Mouse (Mus musculus): ENCODE measurements around the gene Kat6b. TPM values are rescaled to one million over a fixed set of nuclear protein-coding genes. Genes with fewer than 3 reads are reported as not detected.
A peak's percentile ranks its signal among the peaks of the same experiment; 100 is the strongest.

Kat6b gene
- polyA plus RNA-seq, 1 experiment from 2014 or later: 13.5 TPM

- DNase-seq (ENCODE audit: low spot score, missing footprints) (no peak), ATAC-seq (ENCODE audit: low FRiP score) (no peak)
- no peaks in the 10 kb centered on the region for H3K27me3 ChIP-seq (ENCODE audit: control insufficient read depth, insufficient read depth, low read length)
- H3K27ac ChIP-seq (ENCODE audit: low read depth, low read length): no peak overlapping the region
- 97% methylated on average over 2 of the region's 2 CpGs for WGBS
- no peak overlapping the region for H3K4me2 ChIP-seq
- no peaks in the 10 kb centered on the region for H3K4me1 ChIP-seq (ENCODE audit: control insufficient read depth, insufficient read depth, low read length)
- H3K4me3 ChIP-seq (ENCODE audit: low read depth, low read length): no peak overlapping the region
- no peak overlapping the region for H3K9ac ChIP-seq (ENCODE audit: low read length)
- peaks cover 3% of the 10 kb centered on the region; the same call in 1 of the 2 replicates for H3K36me3 ChIP-seq (ENCODE audit: control insufficient read depth, insufficient read depth, low read length)
- H3K9me3 ChIP-seq (ENCODE audit: control insufficient read depth, low read length): no peaks in the 10 kb centered on the region
Observed at GRCm38 (mm10) chr14:21615853-21616252, 134.6 kb downstream of the Kat6b start.

GRCm38 (mm10) chr14:21617221-21617980 is 136.2 kb downstream of the Kat6b start:
- ATAC-seq (ENCODE audit: low FRiP score) (no peak), DNase-seq (ENCODE audit: low spot score, missing footprints) (no peak)
- H3K9ac ChIP-seq (ENCODE audit: low read length): no peak overlapping the region
- H3K36me3 ChIP-seq (ENCODE audit: control insufficient read depth, insufficient read depth, low read length): peaks cover 3% of the 10 kb centered on the region; the same call in 1 of the 2 replicates
- no peaks in the 10 kb centered on the region for H3K27me3 ChIP-seq (ENCODE audit: control insufficient read depth, insufficient read depth, low read length)
- H3K4me2 ChIP-seq: no peak overlapping the region
- no peaks in the 10 kb centered on the region for H3K9me3 ChIP-seq (ENCODE audit: control insufficient read depth, low read length)
- H3K27ac ChIP-seq (ENCODE audit: low read depth, low read length): no peak overlapping the region
- H3K4me3 ChIP-seq (ENCODE audit: low read depth, low read length): no peak overlapping the region
- 70% methylated on average over 4 of the region's 4 CpGs for WGBS
- no peaks in the 10 kb centered on the region for H3K4me1 ChIP-seq (ENCODE audit: control insufficient read depth, insufficient read depth, low read length)

GRCm38 (mm10) chr14:21619951-21620350 is 138.7 kb downstream of the Kat6b start:
- Histone ChIP-seq H3K4me2 (no peak overlapping the region), H3K36me3 (ENCODE audit: control insufficient read depth, insufficient read depth, low read length) (peaks cover 8% of the 10 kb centered on the region; the same call in 1 of the 2 replicates), H3K4me3 (ENCODE audit: low read depth, low read length) (no peak overlapping the region), H3K4me1 (ENCODE audit: control insufficient read depth, insufficient read depth, low read length) (no peaks in the 10 kb centered on the region), H3K27ac (ENCODE audit: low read depth, low read length) (no peak overlapping the region), H3K27me3 (ENCODE audit: control insufficient read depth, insufficient read depth, low read length) (no peaks in the 10 kb centered on the region), H3K9ac (ENCODE audit: low read length) (no peak overlapping the region), H3K9me3 (ENCODE audit: control insufficient read depth, low read length) (no peaks in the 10 kb centered on the region)
- ATAC-seq (ENCODE audit: low FRiP score) (no peak), DNase-seq (ENCODE audit: low spot score, missing footprints) (no peak)
- WGBS: 92% methylated on average over 7 of the region's 7 CpGs

- ATAC-seq (ENCODE audit: low FRiP score): no peak
- 89% methylated on average over 9 of the region's 9 CpGs for WGBS
- peaks cover 7% of the 10 kb centered on the region; the same call in 1 of the 2 replicates for H3K36me3 ChIP-seq (ENCODE audit: control insufficient read depth, insufficient read depth, low read length)
Observed at GRCm38 (mm10) chr14:21625946-21626345, 144.7 kb downstream of the Kat6b start.

GRCm38 (mm10) chr14:21631665-21632200 is 150.5 kb downstream of the Kat6b start:
- WGBS: 67% methylated on average over 5 of the region's 5 CpGs
- ATAC-seq (ENCODE audit: low FRiP score): no peak
- H3K27me3 ChIP-seq (ENCODE audit: control insufficient read depth, insufficient read depth, low read length): no peaks in the 10 kb centered on the region
- H3K36me3 ChIP-seq (ENCODE audit: control insufficient read depth, insufficient read depth, low read length): 0 out of 2 replicates have a peak, but pooled peaks cover 3% of the 10 kb centered on the region
- H3K4me2 ChIP-seq: no peak overlapping the region
- H3K4me1 ChIP-seq (ENCODE audit: control insufficient read depth, insufficient read depth, low read length): no peaks in the 10 kb centered on the region
- H3K27ac ChIP-seq (ENCODE audit: low read depth, low read length): no peak overlapping the region
- H3K4me3 ChIP-seq (ENCODE audit: low read depth, low read length): no peak overlapping the region
- DNase-seq (ENCODE audit: low spot score, missing footprints): no peak
- no peaks in the 10 kb centered on the region for H3K9me3 ChIP-seq (ENCODE audit: control insufficient read depth, low read length)
- no peak overlapping the region for H3K9ac ChIP-seq (ENCODE audit: low read length)

More at GRCm38 (mm10) chr14:21625946-21626345, 144.7 kb downstream of the Kat6b start:
- no peak for DNase-seq (ENCODE audit: low spot score, missing footprints)
- Histone ChIP-seq H3K4me2 (no peak overlapping the region), H3K4me1 (ENCODE audit: control insufficient read depth, insufficient read depth, low read length) (no peaks in the 10 kb centered on the region), H3K9ac (ENCODE audit: low read length) (no peak overlapping the region), H3K27me3 (ENCODE audit: control insufficient read depth, insufficient read depth, low read length) (no peaks in the 10 kb centered on the region), H3K4me3 (ENCODE audit: low read depth, low read length) (no peak overlapping the region), H3K9me3 (ENCODE audit: control insufficient read depth, low read length) (no peaks in the 10 kb centered on the region), H3K27ac (ENCODE audit: low read depth, low read length) (no peak overlapping the region)

GRCm38 (mm10) chr14:21636548-21636947 is 155.3 kb downstream of the Kat6b start:
- Histone ChIP-seq H3K9ac (ENCODE audit: low read length) (no peak overlapping the region), H3K27ac (ENCODE audit: low read depth, low read length) (no peak overlapping the region), H3K4me1 (ENCODE audit: control insufficient read depth, insufficient read depth, low read length) (peaks cover 4% of the 10 kb centered on the region; the same call in 1 of the 2 replicates), H3K36me3 (ENCODE audit: control insufficient read depth, insufficient read depth, low read length) (0 out of 2 replicates have a peak, but pooled peaks cover 3% of the 10 kb centered on the region), H3K27me3 (ENCODE audit: control insufficient read depth, insufficient read depth, low read length) (no peaks in the 10 kb centered on the region), H3K9me3 (ENCODE audit: control insufficient read depth, low read length) (no peaks in the 10 kb centered on the region), H3K4me2 (no peak overlapping the region), H3K4me3 (ENCODE audit: low read depth, low read length) (no peak overlapping the region)
- DNase-seq (ENCODE audit: low spot score, missing footprints) (no peak), ATAC-seq (ENCODE audit: low FRiP score) (no peak)
- 83% methylated on average over 6 of the region's 6 CpGs for WGBS

- DNase-seq (ENCODE audit: low spot score, missing footprints): no peak
- 87% methylated on average over 4 of the region's 4 CpGs for WGBS
- no peak for ATAC-seq (ENCODE audit: low FRiP score)
Observed at GRCm38 (mm10) chr14:21640806-21641435, 159.7 kb downstream of the Kat6b start.

GRCm38 (mm10) chr14:21653813-21654212 is 172.6 kb downstream of the Kat6b start:
- H3K4me1 ChIP-seq (ENCODE audit: control insufficient read depth, insufficient read depth, low read length): no peaks in the 10 kb centered on the region
- H3K9me3 ChIP-seq (ENCODE audit: control insufficient read depth, low read length): no peaks in the 10 kb centered on the region
- no peaks in the 10 kb centered on the region for H3K36me3 ChIP-seq (ENCODE audit: control insufficient read depth, insufficient read depth, low read length)
- H3K9ac ChIP-seq (ENCODE audit: low read length): no peak overlapping the region
- H3K27me3 ChIP-seq (ENCODE audit: control insufficient read depth, insufficient read depth, low read length): no peaks in the 10 kb centered on the region
- no peak overlapping the region for H3K4me3 ChIP-seq (ENCODE audit: low read depth, low read length)
- ATAC-seq (ENCODE audit: low FRiP score): no peak
- 81% methylated on average over 2 of the region's 2 CpGs for WGBS
- no peak for DNase-seq (ENCODE audit: low spot score, missing footprints)
- no peak overlapping the region for H3K4me2 ChIP-seq
- H3K27ac ChIP-seq (ENCODE audit: low read depth, low read length): no peak overlapping the region

More at GRCm38 (mm10) chr14:21640806-21641435, 159.7 kb downstream of the Kat6b start:
- Histone ChIP-seq H3K27me3 (ENCODE audit: control insufficient read depth, insufficient read depth, low read length) (no peaks in the 10 kb centered on the region), H3K4me3 (ENCODE audit: low read depth, low read length) (no peak overlapping the region), H3K27ac (ENCODE audit: low read depth, low read length) (no peak overlapping the region), H3K9me3 (ENCODE audit: control insufficient read depth, low read length) (no peaks in the 10 kb centered on the region), H3K4me1 (ENCODE audit: control insufficient read depth, insufficient read depth, low read length) (peaks cover 4% of the 10 kb centered on the region; the same call in 1 of the 2 replicates), H3K4me2 (no peak overlapping the region), H3K9ac (ENCODE audit: low read length) (no peak overlapping the region), H3K36me3 (ENCODE audit: control insufficient read depth, insufficient read depth, low read length) (no peaks in the 10 kb centered on the region)

GRCm38 (mm10) chr14:21659155-21659554 is 177.9 kb downstream of the Kat6b start:
- peaks cover 5% of the 10 kb centered on the region; the same call in 1 of the 2 replicates for H3K36me3 ChIP-seq (ENCODE audit: control insufficient read depth, insufficient read depth, low read length)
- 85% methylated on average over 13 of the region's 13 CpGs for WGBS
- 0 out of 2 replicates have a peak, but pooled peaks have one; percentile 40 for ATAC-seq (ENCODE audit: low FRiP score)

More at GRCm38 (mm10) chr14:21659155-21659554, 177.9 kb downstream of the Kat6b start:
- no peak overlapping the region for H3K4me3 ChIP-seq (ENCODE audit: low read depth, low read length)
- no peak for DNase-seq (ENCODE audit: low spot score, missing footprints)
- no peak overlapping the region for H3K9ac ChIP-seq (ENCODE audit: low read length)
- H3K9me3 ChIP-seq (ENCODE audit: control insufficient read depth, low read length): no peaks in the 10 kb centered on the region
- no peak overlapping the region for H3K27ac ChIP-seq (ENCODE audit: low read depth, low read length)
- no peak overlapping the region for H3K4me2 ChIP-seq
- no peaks in the 10 kb centered on the region for H3K27me3 ChIP-seq (ENCODE audit: control insufficient read depth, insufficient read depth, low read length)
- no peaks in the 10 kb centered on the region for H3K4me1 ChIP-seq (ENCODE audit: control insufficient read depth, insufficient read depth, low read length)
